Mouse (Mus musculus) adrenal gland, postnatal 10 days (tissue): ENCODE data around the gene Ccl3. TPM values are rescaled to one million over a fixed set of nuclear protein-coding genes. Genes with fewer than 3 reads are reported as not detected.

Source experiments
- DNase-seq: peaks from one replicate; pipeline ENCODE4 v3.0.0; 2021; ENCODE audit warnings: mixed read lengths
- total RNA-seq, 2 experiments: library from RNA; stranded (reverse); gene quantifications; 2 replicates each; pipeline ENCODE4 v1.2.3; 2021

Ccl3 gene
- total RNA-seq, 2 experiments from 2014 or later: 0.36 TPM; not detected in 1

GRCm38 (mm10) chr11:83619037-83619436 lies 30.1 kb downstream of the Ccl3 start:
- no peak for DNase-seq

DNA sequence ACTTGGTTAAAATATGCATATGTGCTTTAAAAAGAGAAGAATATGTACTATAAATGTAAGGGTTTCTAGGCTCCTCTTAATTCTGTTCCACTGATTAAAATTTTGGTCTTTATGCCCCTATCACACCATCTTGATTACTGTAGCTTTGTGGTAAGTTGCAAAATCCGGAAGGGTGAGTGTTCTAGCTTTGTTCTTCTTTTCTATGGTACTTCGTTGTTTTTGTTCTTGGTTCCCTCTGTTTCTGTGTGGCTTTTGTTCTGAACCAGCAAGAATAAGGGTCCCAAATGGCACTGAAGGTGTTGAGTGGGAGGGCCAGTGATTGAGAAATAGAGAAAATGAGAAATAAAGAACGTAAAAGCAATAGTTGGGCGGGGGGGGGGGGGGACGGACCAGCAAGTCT lies 30.9 kb downstream of the Ccl3 start:
- DNase-seq: no peak

DNA sequence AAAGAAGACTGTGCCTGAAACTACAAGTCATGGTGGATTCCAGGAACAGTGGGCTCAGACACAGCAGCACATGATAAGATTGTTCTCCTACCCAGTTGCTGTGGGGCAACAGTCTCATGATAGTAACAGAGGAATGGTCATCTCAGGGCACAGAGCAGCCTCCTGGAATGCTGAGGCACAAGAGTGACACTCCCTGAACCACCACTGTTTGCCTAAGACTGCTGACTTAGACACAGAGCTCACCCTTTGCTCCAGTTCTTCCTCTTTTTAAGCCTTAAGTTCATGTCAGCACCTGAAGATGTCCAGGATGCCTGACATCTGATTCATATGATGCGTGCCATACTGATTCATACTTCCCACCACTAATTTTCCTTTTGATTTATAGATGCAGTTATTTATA lies 32.6 kb downstream of the Ccl3 start:
- DNase-seq: no peak

- no peak for DNase-seq
Measured at GRCm38 (mm10) chr11:83610900-83611299, 38.3 kb downstream of the Ccl3 start.

DNA sequence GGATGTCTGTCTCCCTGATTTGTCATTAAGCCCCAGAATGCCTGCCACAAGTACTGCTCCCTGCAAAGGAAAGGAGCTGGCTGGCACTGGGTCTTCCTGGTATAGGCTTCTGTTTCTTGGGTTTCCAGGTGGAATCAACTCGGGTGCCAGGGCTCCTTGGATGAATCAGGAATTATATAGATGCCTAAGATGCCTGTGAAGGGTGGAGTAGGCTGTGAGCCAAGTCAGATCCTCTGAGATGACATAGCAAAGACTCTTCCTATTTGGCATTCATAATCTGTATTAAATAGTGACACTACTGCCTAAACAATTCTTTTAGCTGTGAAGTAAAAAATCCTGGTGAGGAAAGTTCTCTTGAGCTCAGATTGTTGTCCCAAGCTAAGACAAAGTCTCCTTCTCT lies 42.8 kb downstream of the Ccl3 start:
- no peak for DNase-seq

DNA sequence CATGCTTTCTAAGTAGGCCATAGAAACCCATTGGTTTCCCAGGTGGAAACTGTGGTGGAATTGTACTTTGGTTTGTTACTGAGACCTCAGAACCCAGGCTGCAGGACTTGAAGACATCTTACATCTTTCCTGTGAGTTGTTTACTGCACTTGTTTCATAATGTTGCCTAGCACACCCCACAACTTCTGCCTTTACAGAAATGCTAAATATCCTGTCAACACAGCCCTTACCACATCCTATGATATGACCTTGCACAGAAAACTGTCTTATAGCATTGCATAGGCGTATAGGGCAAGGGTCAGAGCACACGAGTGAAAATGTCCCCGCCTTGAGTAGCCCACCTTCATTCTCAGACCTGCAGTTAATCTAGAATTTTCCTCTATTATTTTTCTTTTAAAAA lies 43.6 kb downstream of the Ccl3 start:
- DNase-seq: no peak

DNA sequence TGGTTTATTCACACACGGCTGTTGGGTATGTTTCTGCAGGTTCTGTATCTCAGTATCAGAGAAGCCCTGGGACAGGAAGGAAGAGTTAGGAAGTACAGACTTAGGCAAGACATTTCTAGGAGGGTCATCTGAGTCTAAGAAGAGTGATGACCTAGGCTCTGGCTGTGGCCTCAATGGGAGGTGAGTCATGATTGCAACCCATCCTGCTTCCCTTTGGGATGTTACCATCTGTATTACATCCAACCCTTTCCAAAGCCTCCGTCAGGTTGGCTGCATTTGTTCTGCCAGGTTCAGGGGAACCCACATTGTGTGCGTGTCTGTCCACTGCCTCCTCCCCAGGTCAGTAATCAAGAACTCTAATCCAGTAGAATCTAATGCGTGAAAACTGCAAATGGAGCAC lies 44.5 kb downstream of the Ccl3 start:
- DNase-seq: no peak

GRCm38 (mm10) chr11:83603399-83603798 lies 45.8 kb downstream of the Ccl3 start:
- DNase-seq: no peak

GRCm38 (mm10) chr11:83600576-83600975 lies 48.6 kb downstream of the Ccl3 start:
- DNase-seq: no peak

GRCm38 (mm10) chr11:83598991-83599390 lies 50.2 kb downstream of the Ccl3 start:
- DNase-seq: no peak

DNA sequence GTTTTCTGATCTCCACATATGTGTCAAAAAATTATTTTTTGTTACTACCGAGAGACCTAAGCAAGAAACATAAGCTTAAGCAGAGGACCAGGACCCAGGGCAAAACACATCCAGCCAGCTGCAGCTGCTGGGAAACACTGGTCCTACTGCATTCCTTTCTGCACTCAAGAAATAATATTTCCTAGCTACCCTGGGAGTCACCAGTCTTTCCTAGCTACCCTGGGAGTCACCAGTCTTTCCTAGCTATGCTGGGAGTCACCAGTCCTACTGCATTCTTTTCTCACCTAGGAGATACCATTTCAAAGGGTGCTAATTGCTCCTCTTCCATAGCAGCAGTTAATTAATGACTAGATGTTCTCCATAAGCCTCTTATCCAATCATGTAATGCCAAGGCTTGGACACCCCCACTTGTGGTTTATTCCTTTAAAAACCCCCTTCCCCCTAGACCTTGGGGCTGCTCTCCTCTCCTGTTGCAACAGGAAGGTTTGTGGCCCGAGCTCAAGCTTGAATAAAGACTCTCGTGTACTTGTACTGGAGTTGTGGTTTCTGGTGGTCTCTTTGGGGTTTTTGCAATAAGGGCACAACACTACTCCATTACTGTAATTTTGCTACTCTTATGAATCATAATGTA lies 50.8 kb downstream of the Ccl3 start:
- no peak for DNase-seq

Other genes with a start within 250 kb of the Ccl3 start
- 1 to 10 TPM; 8.5 to 9.1 TPM for gene Rasl10b, start 240.2 kb downstream of the Ccl3 start, total RNA-seq
- gene Gas2l2, start 219.9 kb downstream of the Ccl3 start, total RNA-seq: not detected
- gene 1700020L24Rik, start 211.7 kb downstream of the Ccl3 start, total RNA-seq: 1 to 10 TPM in 1 of 2 experiments, under 1 TPM in 1; 0.30 to 1.4 TPM
- gene Mmp28, start 186.3 kb downstream of the Ccl3 start, total RNA-seq: 10 to 100 TPM in 1 of 2 experiments, 1 to 10 TPM in 1; 9.8 to 15.1 TPM
- gene Taf15, start 176.3 kb downstream of the Ccl3 start, total RNA-seq: 10 to 100 TPM; 54.9 to 58.4 TPM
- not detected for gene Heatr9, start 127.2 kb downstream of the Ccl3 start, total RNA-seq
- 1 to 10 TPM; 7.9 to 8.8 TPM for gene Ccl5, start 118.8 kb downstream of the Ccl3 start, total RNA-seq
- gene Ccl9, start 70.7 kb downstream of the Ccl3 start, total RNA-seq: 10 to 100 TPM in 1 of 2 experiments, 1 to 10 TPM in 1; 8.6 to 12.2 TPM
- gene Ccl6, start 56.3 kb downstream of the Ccl3 start, total RNA-seq: 10 to 100 TPM in 1 of 2 experiments, 1 to 10 TPM in 1; 6.6 to 12.9 TPM
- not detected for gene Rpl9-ps1, start 3.7 kb downstream of the Ccl3 start, total RNA-seq
- not detected for gene Ccl4, start 13.2 kb upstream of the Ccl3 start, total RNA-seq
- gene Wfdc17, start 54.6 kb upstream of the Ccl3 start, total RNA-seq: 1 to 10 TPM; 1.5 to 2.4 TPM
- gene Wfdc18, start 59.7 kb upstream of the Ccl3 start, total RNA-seq: not detected
- gene Wfdc21, start 97.6 kb upstream of the Ccl3 start, total RNA-seq: 1 to 10 TPM; 1.1 to 3.2 TPM
- 10 to 100 TPM; 10.1 to 14.4 TPM for gene Heatr6, start 104.3 kb upstream of the Ccl3 start, total RNA-seq
- gene Hnf1b, start 200.7 kb upstream of the Ccl3 start, total RNA-seq: 1 to 10 TPM; 1.5 to 2.7 TPM